Mouse (Mus musculus): ENCODE data around the gene Olfr535.
A peak's percentile ranks its signal among the peaks of the same experiment; 100 is the strongest.
"Not testable (repeated sequence)": the region's sequence is repeated elsewhere in the genome, so short reads cannot be mapped to it uniquely, and the experiment has no call there.

Gene Olfr535

GRCm38 (mm10) chr7:140483916-140484315 is at the start of gene Olfr535:
Gene Olfr535, plus strand, starts transcription at chr7:140484216.
- DNase-seq (ENCODE audit: low spot score) = no peak

- no peak for DNase-seq (ENCODE audit: low spot score)
These were observed 40.9 kb upstream of the Olfr535 start for GRCm38 (mm10) chr7:140443141-140443540.

DNA sequence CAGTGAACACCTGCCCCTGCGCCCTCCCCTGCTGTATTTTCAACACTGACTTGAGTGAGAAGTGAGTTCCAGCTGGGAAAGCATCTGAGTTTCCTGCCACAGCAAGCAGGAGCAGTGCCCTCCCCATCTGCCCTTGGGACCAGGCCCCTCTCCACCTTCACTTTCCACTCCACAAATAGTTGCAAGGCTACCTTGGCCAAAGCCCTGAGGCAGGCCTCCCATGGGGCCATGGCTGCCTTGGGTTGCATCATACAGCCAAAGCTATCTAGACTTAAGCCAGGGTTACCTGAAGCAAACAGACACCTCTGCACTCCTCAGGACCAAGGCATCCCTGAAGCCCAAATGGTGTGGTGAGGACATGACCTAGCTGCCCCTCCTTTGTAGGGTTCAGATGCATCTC is 20.9 kb upstream of the Olfr535 start, which contains the start of gene Olfr533:
Gene Olfr533, plus strand, starts transcription at position 301 of the 400 bp plus-strand sequence.
- DNase-seq (ENCODE audit: low spot score) = not testable (repeated sequence)

- DNase-seq (ENCODE audit: low spot score) = no peak
These were observed 6.1 kb upstream of the Olfr535 start for GRCm38 (mm10) chr7:140477886-140478285.

DNA sequence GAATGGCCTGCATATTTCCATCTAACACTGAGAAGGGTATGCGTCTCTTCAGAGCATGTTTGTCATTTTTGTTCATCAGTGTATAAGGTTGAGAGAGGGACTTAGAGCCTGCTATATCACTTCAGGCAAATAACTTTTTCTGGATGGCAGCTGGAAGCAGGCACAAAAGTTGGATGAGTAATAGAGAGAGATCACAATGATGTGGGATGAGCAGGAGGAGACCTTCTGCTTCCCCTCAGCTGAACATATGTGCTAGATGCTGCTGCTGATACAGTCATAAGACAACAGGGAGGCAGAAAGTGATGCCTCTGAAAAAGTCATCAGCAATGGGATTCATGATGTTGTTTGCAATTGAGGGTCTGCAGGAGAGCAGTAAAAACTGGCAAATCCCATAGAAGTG is 5.3 kb upstream of the Olfr535 start:
- peak; percentile 39 for DNase-seq (ENCODE audit: low spot score)

DNA sequence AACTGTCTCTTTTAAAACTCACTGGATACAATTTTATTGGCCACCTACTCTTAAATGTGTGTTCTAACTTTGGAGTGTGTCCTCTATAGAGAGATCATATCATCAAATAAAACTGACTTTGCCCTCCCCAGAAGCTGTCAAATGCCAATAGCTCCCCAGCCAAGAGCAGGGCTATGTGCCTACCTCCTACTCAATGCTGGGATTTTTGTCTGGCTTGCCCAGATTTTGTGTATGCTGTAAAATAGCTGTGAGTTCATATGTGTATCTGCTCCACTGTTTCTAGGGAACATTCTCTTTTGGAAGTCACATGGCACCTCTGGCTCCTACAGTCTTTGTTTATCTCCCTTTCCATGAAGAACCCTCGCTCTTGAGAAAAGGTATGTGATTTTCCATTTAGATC is 5.0 kb downstream of the Olfr535 start:
- no peak for DNase-seq (ENCODE audit: low spot score)

DNA sequence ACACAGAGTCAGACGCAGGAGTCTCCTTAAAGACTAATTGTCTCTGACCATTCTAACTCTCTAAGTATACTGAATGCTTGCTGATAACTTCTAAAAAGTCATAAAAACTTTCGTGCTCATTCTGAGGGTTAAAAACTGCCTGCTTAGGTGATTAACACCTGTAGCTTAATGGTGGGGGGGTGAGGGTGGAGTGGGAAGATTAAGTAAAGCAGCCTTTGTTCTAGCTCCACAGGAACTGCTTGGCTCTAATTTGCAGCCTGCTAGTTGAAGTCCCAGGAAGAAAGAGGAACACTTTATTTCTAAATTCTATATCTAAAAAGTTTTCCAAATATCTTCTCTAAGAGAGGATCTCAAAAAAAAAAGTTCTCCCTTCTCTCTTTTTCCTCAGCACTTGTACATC is 10.2 kb downstream of the Olfr535 start:
- no peak for DNase-seq (ENCODE audit: low spot score)

- no peak for DNase-seq (ENCODE audit: low spot score)
These were observed 10.7 kb downstream of the Olfr535 start for GRCm38 (mm10) chr7:140494702-140495101.

GRCm38 (mm10) chr7:140507346-140508021 is 23.5 kb downstream of the Olfr535 start, which contains the start of gene Olfr536:
Gene Olfr536, minus strand, starts transcription at chr7:140507396.
- not testable (repeated sequence) for DNase-seq (ENCODE audit: low spot score)

- DNase-seq (ENCODE audit: low spot score) = no peak
These were observed 55.7 kb downstream of the Olfr535 start for GRCm38 (mm10) chr7:140539746-140540145.

All from left cerebral cortex, adult 11 months (tissue).